Mouse (Mus musculus): ENCODE data around the gene Med20.
"Not testable (repeated sequence)": the region's sequence is repeated elsewhere in the genome, so short reads cannot be mapped to it uniquely, and the experiment has no call there.

Gene Med20

GRCm38 (mm10) chr17:47627791-47628190 is 16.4 kb downstream of the Med20 start:
- DNase-seq (ENCODE audit: low read depth, low spot score), result no peak

- peak; percentile 97 for DNase-seq (ENCODE audit: low read depth, low spot score)
Observed at GRCm38 (mm10) chr17:47628851-47629676, 17.7 kb downstream of the Med20 start.

GRCm38 (mm10) chr17:47629717-47630677 is 18.6 kb downstream of the Med20 start:
- peak; percentile 37 for DNase-seq (ENCODE audit: low read depth, low spot score)

GRCm38 (mm10) chr17:47630678-47631065 is 19.3 kb downstream of the Med20 start, which contains the start of gene Usp49:
Usp49 (plus strand) TSS chr17:47630690.
- no peak for DNase-seq (ENCODE audit: low read depth, low spot score)

GRCm38 (mm10) chr17:47632181-47632840 is 20.9 kb downstream of the Med20 start:
- no peak for DNase-seq (ENCODE audit: low read depth, low spot score)

GRCm38 (mm10) chr17:47633999-47634770 is 22.8 kb downstream of the Med20 start:
- DNase-seq (ENCODE audit: low read depth, low spot score), result no peak

GRCm38 (mm10) chr17:47642992-47643391 is 31.6 kb downstream of the Med20 start:
- DNase-seq (ENCODE audit: low read depth, low spot score), result no peak

GRCm38 (mm10) chr17:47646683-47647082 is 35.3 kb downstream of the Med20 start:
- DNase-seq (ENCODE audit: low read depth, low spot score), result peak; percentile 67

GRCm38 (mm10) chr17:47648966-47649365 is 37.6 kb downstream of the Med20 start:
- DNase-seq (ENCODE audit: low read depth, low spot score), result peak; percentile 14

GRCm38 (mm10) chr17:47651953-47652352 is 40.6 kb downstream of the Med20 start:
- no peak for DNase-seq (ENCODE audit: low read depth, low spot score)

GRCm38 (mm10) chr17:47654346-47654745 is 43.0 kb downstream of the Med20 start:
- DNase-seq (ENCODE audit: low read depth, low spot score), result not testable (repeated sequence)

- no peak for DNase-seq (ENCODE audit: low read depth, low spot score)
Observed at GRCm38 (mm10) chr17:47655697-47656096, 44.3 kb downstream of the Med20 start.

- DNase-seq (ENCODE audit: low read depth, low spot score), result no peak
Observed at GRCm38 (mm10) chr17:47657901-47658300, 46.5 kb downstream of the Med20 start.

- no peak for DNase-seq (ENCODE audit: low read depth, low spot score)
Observed at GRCm38 (mm10) chr17:47658741-47659243, 47.4 kb downstream of the Med20 start.

- peak; percentile 60 for DNase-seq (ENCODE audit: low read depth, low spot score)
Observed at GRCm38 (mm10) chr17:47663009-47663713, 51.8 kb downstream of the Med20 start.

GRCm38 (mm10) chr17:47664474-47664873 is 53.1 kb downstream of the Med20 start:
- DNase-seq (ENCODE audit: low read depth, low spot score), result no peak

GRCm38 (mm10) chr17:47669166-47669565 is 57.8 kb downstream of the Med20 start:
- no peak for DNase-seq (ENCODE audit: low read depth, low spot score)

- DNase-seq (ENCODE audit: low read depth, low spot score), result no peak
Observed at GRCm38 (mm10) chr17:47671988-47672310, 60.6 kb downstream of the Med20 start.

GRCm38 (mm10) chr17:47672311-47673111 is 61.1 kb downstream of the Med20 start:
- peak; percentile 80 for DNase-seq (ENCODE audit: low read depth, low spot score)
